9 mouse cellular contexts compared by ENCODE assay signal in the genomic region with DNA sequence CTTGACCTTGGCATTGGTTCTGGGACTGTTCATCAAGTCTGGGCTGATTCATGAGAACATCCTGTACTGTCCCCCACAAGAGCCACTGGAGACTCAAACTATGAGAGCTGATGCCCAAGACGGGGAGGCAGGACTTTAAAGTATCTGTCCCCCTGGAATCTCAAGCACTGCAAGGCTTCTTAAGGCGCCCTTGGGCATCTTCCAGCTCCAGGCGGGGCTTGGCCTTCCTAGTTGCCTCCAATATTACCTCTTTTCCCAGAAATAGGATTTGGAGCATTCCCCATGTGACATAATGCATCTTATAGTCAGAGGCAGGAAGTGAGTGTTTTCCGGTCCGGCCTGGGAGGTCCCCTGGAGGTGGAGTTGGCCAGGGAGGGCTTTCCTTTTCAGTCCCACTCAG. TPM values are rescaled to one million over a fixed set of nuclear protein-coding genes. Genes with fewer than 3 reads are reported as not detected.
A peak's percentile ranks its signal among the peaks of the same experiment; 100 is the strongest.
DNase-seq lines count a peak whose midpoint lies in the region; ATAC-seq and TF ChIP-seq lines count a peak whose summit lies in the region.
"Had no signal": no experiment of that assay in that cellular context is flagged by ENCODE, and none has a peak within 500 bp of the region (broad histone marks: within the 10 kb centered on the region; RNA-seq: fewer than 3 reads in every experiment).

No protein-coding gene starts in this region.

- H3K9me3 ChIP-seq in limb, embryonic 14.5 days (ENCODE audit: control insufficient read depth, low read length) = no peaks in the 10 kb centered on the region
- no peaks in the 10 kb centered on the region for H3K9me3 ChIP-seq in forebrain, embryonic 11.5 days (ENCODE audit: control insufficient read depth, low read length)
- no peaks in the 10 kb centered on the region for H3K9me3 ChIP-seq in hindbrain, embryonic 12.5 days (replicated peaks)
- H3K9me3 ChIP-seq: hindbrain, embryonic 15.5 days had no signal

- peak; percentile 48 for DNase-seq in urinary bladder, postnatal 25 days (ENCODE audit: low spot score)
- DNase-seq in urinary bladder, postnatal 10 days (ENCODE audit: low spot score) = no peak
- peak; percentile 78 for DNase-seq in heart, postnatal 25 days (ENCODE audit: low spot score)
- peak; percentile 81 for DNase-seq in limb, embryonic 14.5 days (ENCODE audit: low spot score)
- no peak for DNase-seq in forebrain, embryonic 11.5 days (ENCODE audit: low spot score)
- DNase-seq in left cerebral cortex, postnatal 4 days = no peak

- TF ChIP-seq POLR2A in limb, embryonic 14.5 days (IDR thresholded peaks at IDR 0.05; ENCODE audit: borderline replicate concordance, extremely low read depth, insufficient read depth, insufficient read length) = no peak

- WGBS in limb, embryonic 14.5 days = 60% methylated on average over 5 of the region's 5 CpGs
- WGBS in forebrain, embryonic 11.5 days = 91% methylated on average over 5 of the region's 5 CpGs
- 77% methylated on average over 5 of the region's 5 CpGs for WGBS in hindbrain, embryonic 12.5 days

- no peak overlapping the region for H3K27ac ChIP-seq in limb, embryonic 14.5 days (replicated peaks; ENCODE audit: low read depth, low read length)
- H3K27ac ChIP-seq in forebrain, embryonic 11.5 days (ENCODE audit: low read depth, low read length) = no peak overlapping the region
- no peak overlapping the region for H3K27ac ChIP-seq in hindbrain, embryonic 12.5 days
- H3K27ac ChIP-seq: hindbrain, embryonic 15.5 days had no signal

- peak; percentile 53; the same call in 1 of the 2 replicates for ATAC-seq in limb, embryonic 14.5 days (ENCODE audit: low FRiP score, low read depth)
- no peak for ATAC-seq in forebrain, embryonic 11.5 days (replicated peaks; ENCODE audit: low FRiP score)
- no peak for ATAC-seq in granulocyte monocyte progenitor cell, adult 5-6 weeks (replicated peaks; ENCODE audit: poor library complexity, severe bottlenecking)
- no peak for ATAC-seq in hindbrain, embryonic 12.5 days (ENCODE audit: low FRiP score)

- no peaks in the 10 kb centered on the region for H3K4me1 ChIP-seq in limb, embryonic 14.5 days (ENCODE audit: control insufficient read depth, insufficient read depth, low read length)
- no peaks in the 10 kb centered on the region for H3K4me1 ChIP-seq in forebrain, embryonic 11.5 days (replicated peaks; ENCODE audit: control insufficient read depth, insufficient read depth, low read length)
- H3K4me1 ChIP-seq in hindbrain, embryonic 12.5 days = no peaks in the 10 kb centered on the region
- H3K4me1 ChIP-seq: hindbrain, embryonic 15.5 days had no signal

- no peak overlapping the region for H3K4me3 ChIP-seq in limb, embryonic 14.5 days (replicated peaks; ENCODE audit: low read length)
- H3K4me3 ChIP-seq in forebrain, embryonic 11.5 days (ENCODE audit: low read depth, low read length) = no peak overlapping the region
- no peak overlapping the region for H3K4me3 ChIP-seq in hindbrain, embryonic 12.5 days
- H3K4me3 ChIP-seq: hindbrain, embryonic 15.5 days had no signal

- H3K4me2 ChIP-seq in limb, embryonic 14.5 days (replicated peaks; ENCODE audit: low read depth, low read length, severe bottlenecking) = no peak overlapping the region
- no peak overlapping the region for H3K4me2 ChIP-seq in forebrain, embryonic 11.5 days (ENCODE audit: low read depth, low read length, severe bottlenecking)
- H3K4me2 ChIP-seq in hindbrain, embryonic 12.5 days (replicated peaks) = no peak overlapping the region
- H3K4me2 ChIP-seq: hindbrain, embryonic 15.5 days had no signal

- no peaks in the 10 kb centered on the region for H3K36me3 ChIP-seq in limb, embryonic 14.5 days (ENCODE audit: control insufficient read depth, insufficient read depth, low read length)
- no peaks in the 10 kb centered on the region for H3K36me3 ChIP-seq in forebrain, embryonic 11.5 days (ENCODE audit: control insufficient read depth, insufficient read depth, low read length)
- H3K36me3 ChIP-seq in hindbrain, embryonic 12.5 days = no peaks in the 10 kb centered on the region
- H3K36me3 ChIP-seq: hindbrain, embryonic 15.5 days had no signal

- intact Hi-C loops in heart, postnatal 25 days (cut with DNase I) = loop anchor here (5.0 kb wide), 1 partner anchor 50 kb away; a partner anchor contains a TSS
- intact Hi-C loops in left cerebral cortex, postnatal 4 days (cut with DNase I) = no loop called here

- H3K27me3 ChIP-seq in limb, embryonic 14.5 days (ENCODE audit: control insufficient read depth, insufficient read depth, low read length) = no peaks in the 10 kb centered on the region
- H3K27me3 ChIP-seq in forebrain, embryonic 11.5 days (ENCODE audit: control insufficient read depth, insufficient read depth, low read length) = no peaks in the 10 kb centered on the region
- H3K27me3 ChIP-seq in hindbrain, embryonic 12.5 days = no peaks in the 10 kb centered on the region
- H3K27me3 ChIP-seq: hindbrain, embryonic 15.5 days had no signal

- no peak overlapping the region for H3K9ac ChIP-seq in limb, embryonic 14.5 days (ENCODE audit: low read depth, low read length, severe bottlenecking)
- H3K9ac ChIP-seq in forebrain, embryonic 11.5 days (ENCODE audit: low read length) = no peak overlapping the region
- no peak overlapping the region for H3K9ac ChIP-seq in hindbrain, embryonic 12.5 days
- H3K9ac ChIP-seq: hindbrain, embryonic 15.5 days had no signal

RNA-seq across cellular contexts. Expression of a gene that starts 44.4 kb away (rescaled TPM):
- total RNA-seq in heart, postnatal 25 days (2021) = 100 to 1,000 TPM; 215 to 235 TPM
- polyA plus RNA-seq in limb, embryonic 14.5 days (2012; rRNA removed) = 461 and 513 TPM in 2 replicates
- polyA plus RNA-seq in limb, embryonic 14.5 days (2014; fragmentation: Nextera tagmentation; extraction: Ambion mirVana) = 535 and 556 TPM in 2 replicates
- polyA plus RNA-seq in forebrain, embryonic 11.5 days (2014; fragmentation: Nextera tagmentation; extraction: Ambion mirVana) = 464 and 491 TPM in 2 replicates
- 349 and 471 TPM in 2 replicates for total RNA-seq in granulocyte monocyte progenitor cell, adult 5-6 weeks (2014; fragmentation: Nextera tagmentation)
- total RNA-seq in granulocyte monocyte progenitor cell, adult 5-6 weeks (2017) = 118 and 134 TPM in 2 replicates
- 411 and 449 TPM in 2 replicates for polyA plus RNA-seq in hindbrain, embryonic 12.5 days (2016; fragmentation: Nextera tagmentation; extraction: Ambion mirVana)
- 100 to 1,000 TPM; 415 to 420 TPM for total RNA-seq in left cerebral cortex, postnatal 4 days (2021)

RNA-seq across cellular contexts. Expression of a gene that starts 50.1 kb away (rescaled TPM):
- 10 to 100 TPM; 43.8 to 44.9 TPM for total RNA-seq in heart, postnatal 25 days (2021)
- polyA plus RNA-seq in limb, embryonic 14.5 days (2012; rRNA removed) = 50.6 and 52.9 TPM in 2 replicates
- polyA plus RNA-seq in limb, embryonic 14.5 days (2014; fragmentation: Nextera tagmentation; extraction: Ambion mirVana) = 60.5 and 67.7 TPM in 2 replicates
- 27.8 and 29.4 TPM in 2 replicates for polyA plus RNA-seq in forebrain, embryonic 11.5 days (2014; fragmentation: Nextera tagmentation; extraction: Ambion mirVana)
- 3.7 and 3.8 TPM in 2 replicates for total RNA-seq in granulocyte monocyte progenitor cell, adult 5-6 weeks (2014; fragmentation: Nextera tagmentation)
- total RNA-seq in granulocyte monocyte progenitor cell, adult 5-6 weeks (2017) = 4.4 and 5.1 TPM in 2 replicates
- polyA plus RNA-seq in hindbrain, embryonic 12.5 days (2016; fragmentation: Nextera tagmentation; extraction: Ambion mirVana) = 39.8 and 46.1 TPM in 2 replicates
- 100 to 1,000 TPM in 1 of 2 experiments, 10 to 100 TPM in 1; 88.2 to 115 TPM for total RNA-seq in left cerebral cortex, postnatal 4 days (2021)

Comparison
In these comparisons a context has a peak if more than half of its experiments do, and no peak if none do; other contexts are left out.
1. DNase-seq: peak in urinary bladder, postnatal 25 days (single experiment), heart, postnatal 25 days (single experiment) and limb, embryonic 14.5 days (single experiment); none in urinary bladder, postnatal 10 days (single experiment), forebrain, embryonic 11.5 days (single experiment) and left cerebral cortex, postnatal 4 days (single experiment).
2. RNA of a gene that starts 50.1 kb away (total RNA-seq): 88.2 to 115 TPM in left cerebral cortex, postnatal 4 days and 43.8 to 44.9 TPM in heart, postnatal 25 days; 3.7 to 5.1 TPM in granulocyte monocyte progenitor cell, adult 5-6 weeks; every median in the first group is over 4 times any median in the second.